ENCODE assay signal across 15 mouse cellular contexts in the genomic region with DNA sequence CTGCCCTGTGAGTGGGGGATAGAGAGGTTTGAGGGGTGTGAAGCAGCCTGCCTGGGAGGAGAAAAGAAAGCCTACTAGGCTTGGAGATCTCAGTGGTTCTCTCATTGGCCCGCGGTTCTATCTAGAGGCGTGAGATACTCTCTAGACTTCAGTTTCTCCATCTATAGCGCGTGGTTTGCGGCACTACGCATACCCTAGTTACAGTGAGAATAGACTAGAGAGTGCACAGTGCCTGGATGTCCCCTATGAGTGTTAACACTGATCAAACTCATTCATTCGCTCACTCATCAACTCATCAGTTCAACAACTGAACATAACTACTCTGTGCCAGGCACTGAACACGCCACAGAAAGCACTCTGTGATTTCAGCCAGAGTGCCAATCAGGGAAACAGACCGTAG. TPM values are rescaled to one million over a fixed set of nuclear protein-coding genes. Genes with fewer than 3 reads are reported as not detected.
DNase-seq lines count a peak whose midpoint lies in the region; ATAC-seq lines count a peak whose summit lies in the region.
"Had no signal": no experiment of that assay in that cellular context is flagged by ENCODE, and none has a peak within 500 bp of the region (broad histone marks: within the 10 kb centered on the region; RNA-seq: fewer than 3 reads in every experiment).

No protein-coding gene starts in this region.

- H3K4me2 ChIP-seq in forebrain, embryonic 15.5 days (replicated peaks) = peak overlapping the region; percentile 59
- H3K4me2 ChIP-seq in midbrain, embryonic 11.5 days = peak overlapping the region; percentile 30
- H3K4me2 ChIP-seq: embryonic facial prominence, embryonic 15.5 days; limb, embryonic 13.5 days had no signal

- peaks cover 66% of the 10 kb centered on the region for H3K4me1 ChIP-seq in forebrain, embryonic 15.5 days
- peaks cover 52% of the 10 kb centered on the region for H3K4me1 ChIP-seq in midbrain, embryonic 11.5 days (ENCODE audit: control insufficient read depth, insufficient read depth, low read length)

- no peaks in the 10 kb centered on the region for H3K27me3 ChIP-seq in forebrain, embryonic 15.5 days
- H3K27me3 ChIP-seq in midbrain, embryonic 11.5 days (ENCODE audit: control insufficient read depth, insufficient read depth, low read length) = no peaks in the 10 kb centered on the region

- peak overlapping the region; percentile 11; the same call in 1 of the 2 replicates for H3K4me3 ChIP-seq in forebrain, embryonic 15.5 days
- no peak overlapping the region for H3K4me3 ChIP-seq in midbrain, embryonic 11.5 days (ENCODE audit: low read depth, low read length)
- H3K4me3 ChIP-seq: embryonic facial prominence, embryonic 15.5 days; limb, embryonic 13.5 days; megakaryocyte, embryonic 14.5 days had no signal

- peak overlapping the region; percentile 91 for H3K27ac ChIP-seq in forebrain, embryonic 15.5 days (replicated peaks)
- H3K27ac ChIP-seq in midbrain, embryonic 11.5 days (ENCODE audit: low read depth, low read length) = peak overlapping the region; percentile 97
- H3K27ac ChIP-seq: embryonic facial prominence, embryonic 15.5 days; kidney, postnatal 0 days; limb, embryonic 13.5 days had no signal

- H3K9me3 ChIP-seq in forebrain, embryonic 15.5 days = no peaks in the 10 kb centered on the region
- H3K9me3 ChIP-seq in midbrain, embryonic 11.5 days (ENCODE audit: control insufficient read depth, low read length) = no peaks in the 10 kb centered on the region
- H3K9me3 ChIP-seq: embryonic facial prominence, embryonic 15.5 days; limb, embryonic 13.5 days had no signal

- ATAC-seq in forebrain, embryonic 15.5 days (replicated peaks) = no peak
- no peak for ATAC-seq in midbrain, embryonic 11.5 days (ENCODE audit: low FRiP score)

- DNase-seq in right cerebral cortex, postnatal 10 days (ENCODE audit: low spot score in 2 of 2) = peak; percentile 46 to 59
- no peak for DNase-seq in right cerebral cortex, postnatal 14 days
- DNase-seq in midbrain, embryonic 11.5 days (ENCODE audit: low spot score, missing footprints) = peak; percentile 81
- no peak for DNase-seq in embryo, embryonic 10.5 days (ENCODE audit: low spot score)
- DNase-seq in embryo, embryonic 10 days (ENCODE audit: low spot score) = no peak
- no peak for DNase-seq in adrenal gland, postnatal 36 days
- DNase-seq: heart, postnatal 4 days; layer of hippocampus, postnatal 36 days; lung, adult 2 months; thymus, postnatal 4 days had no signal

- no peaks in the 10 kb centered on the region for H3K36me3 ChIP-seq in forebrain, embryonic 15.5 days
- peaks cover 1% of the 10 kb centered on the region; the same call in 1 of the 2 replicates for H3K36me3 ChIP-seq in midbrain, embryonic 11.5 days (ENCODE audit: control insufficient read depth, insufficient read depth, low read length)
- H3K36me3 ChIP-seq: embryonic facial prominence, embryonic 15.5 days; limb, embryonic 13.5 days had no signal

- H3K9ac ChIP-seq in forebrain, embryonic 15.5 days (replicated peaks) = no peak overlapping the region
- peak overlapping the region; percentile 44; the same call in 1 of the 2 replicates for H3K9ac ChIP-seq in midbrain, embryonic 11.5 days (ENCODE audit: low read length)
- H3K9ac ChIP-seq: embryonic facial prominence, embryonic 15.5 days had no signal

- WGBS in forebrain, embryonic 15.5 days = 48% methylated on average over 10 of the region's 10 CpGs
- 84% methylated on average over 10 of the region's 10 CpGs for WGBS in midbrain, embryonic 11.5 days

RNA-seq across cellular contexts. Expression of gene Ttyh1, which starts 3.6 kb away (rescaled TPM):
- polyA plus RNA-seq in forebrain, embryonic 15.5 days (2015; fragmentation: Nextera tagmentation; extraction: Ambion mirVana) = 105 and 106 TPM in 2 replicates
- 33.8 and 43.6 TPM in 2 replicates for polyA plus RNA-seq in midbrain, embryonic 11.5 days (2014; fragmentation: Nextera tagmentation; extraction: Ambion mirVana)
- total RNA-seq in adrenal gland, postnatal 36 days (2021) = 1 to 10 TPM; 1.9 to 3.5 TPM

RNA-seq across cellular contexts. Expression of gene Leng8, which starts 14.1 kb away (rescaled TPM):
- polyA plus RNA-seq in forebrain, embryonic 15.5 days (2015; fragmentation: Nextera tagmentation; extraction: Ambion mirVana) = 78.8 and 85.9 TPM in 2 replicates
- polyA plus RNA-seq in midbrain, embryonic 11.5 days (2014; fragmentation: Nextera tagmentation; extraction: Ambion mirVana) = 44.4 and 45.6 TPM in 2 replicates
- 10 to 100 TPM; 70.0 to 88.7 TPM for total RNA-seq in adrenal gland, postnatal 36 days (2021)

RNA-seq across cellular contexts. Expression of gene Leng9, which starts 27.4 kb away (rescaled TPM):
- polyA plus RNA-seq in forebrain, embryonic 15.5 days (2015; fragmentation: Nextera tagmentation; extraction: Ambion mirVana) = 4.8 and 5.7 TPM in 2 replicates
- 1.5 and 2.0 TPM in 2 replicates for polyA plus RNA-seq in midbrain, embryonic 11.5 days (2014; fragmentation: Nextera tagmentation; extraction: Ambion mirVana)
- 10 to 100 TPM; 11.4 to 17.6 TPM for total RNA-seq in adrenal gland, postnatal 36 days (2021)

RNA-seq across cellular contexts. Expression of gene Cdc42ep5, which starts 41.9 kb away (rescaled TPM):
- 4.1 and 6.0 TPM in 2 replicates for polyA plus RNA-seq in forebrain, embryonic 15.5 days (2015; fragmentation: Nextera tagmentation; extraction: Ambion mirVana)
- 15.6 and 17.4 TPM in 2 replicates for polyA plus RNA-seq in midbrain, embryonic 11.5 days (2014; fragmentation: Nextera tagmentation; extraction: Ambion mirVana)
- total RNA-seq in adrenal gland, postnatal 36 days (2021) = 10 to 100 TPM; 35.5 to 48.5 TPM

RNA-seq across cellular contexts. Expression of gene Lair1, which starts 59.8 kb away (rescaled TPM):
- polyA plus RNA-seq in forebrain, embryonic 15.5 days (2015; fragmentation: Nextera tagmentation; extraction: Ambion mirVana) = 1.7 and 2.3 TPM in 2 replicates
- 1.1 and 1.5 TPM in 2 replicates for polyA plus RNA-seq in midbrain, embryonic 11.5 days (2014; fragmentation: Nextera tagmentation; extraction: Ambion mirVana)
- total RNA-seq in adrenal gland, postnatal 36 days (2021) = 1 to 10 TPM; 2.2 to 2.4 TPM

Comparison
In these comparisons a context has a peak if more than half of its experiments do, and no peak if none do; other contexts are left out.
1. DNase-seq: peak in right cerebral cortex, postnatal 10 days (2 of 2) and midbrain, embryonic 11.5 days (single experiment); none in right cerebral cortex, postnatal 14 days (single experiment), embryo, embryonic 10.5 days (single experiment), embryo, embryonic 10 days (single experiment) and adrenal gland, postnatal 36 days (0 of 2).